Mouse (Mus musculus) neural tube, embryonic 14.5 days (tissue): ENCODE data around the gene Zdhhc22. TPM values are rescaled to one million over a fixed set of nuclear protein-coding genes. Genes with fewer than 3 reads are reported as not detected.

Experiments used
- microRNA-seq: library from miRNA; unstranded; fragments of <30 nt; microRNA quantifications from one replicate; pipeline ENCODE4, GENCODE M21; 2016
- polyA plus RNA-seq: library from polyadenylated mRNA; unstranded; fragments of >200 nt; fragmentation: Nextera tagmentation; extraction: Ambion mirVana; gene quantifications from 2 replicates; pipeline ENCODE4 v1.2.1, GENCODE M21; 2014

The Zdhhc22 gene
- polyA plus RNA-seq, 1 experiment from 2014 or later: 10.3 TPM

Small RNAs within 50 kb of the gene (microRNA-seq; reads per million reads assigned to microRNA genes)
- gene Gm25847: not detected

Other genes starting within 250 kb of the Zdhhc22 start
- gene Irf2bpl, start 105.6 kb downstream of the Zdhhc22 start, polyA plus RNA-seq: 47.6 and 58.3 TPM in 2 replicates
- 51.7 and 54.2 TPM in 2 replicates for gene Cipc, start 43.4 kb downstream of the Zdhhc22 start, polyA plus RNA-seq
- 10.7 and 15.8 TPM in 2 replicates for gene Tmem63c, start 30.9 kb upstream of the Zdhhc22 start, polyA plus RNA-seq
- gene Ngb, start 112.1 kb upstream of the Zdhhc22 start, polyA plus RNA-seq: 2.3 and 3.6 TPM in 2 replicates
- gene Gstz1, start 156.7 kb upstream of the Zdhhc22 start, polyA plus RNA-seq: 33.0 and 39.2 TPM in 2 replicates
- gene Pomt2, start 157.5 kb upstream of the Zdhhc22 start, polyA plus RNA-seq: 14.4 and 16.9 TPM in 2 replicates
- gene Samd15, start 209.3 kb upstream of the Zdhhc22 start, polyA plus RNA-seq: 2.6 and 3.2 TPM in 2 replicates
- gene Tmed8, start 210.0 kb upstream of the Zdhhc22 start, polyA plus RNA-seq: 6.5 and 8.8 TPM in 2 replicates
- 1.2 and 2.3 TPM in 2 replicates for gene Noxred1, start 248.3 kb upstream of the Zdhhc22 start, polyA plus RNA-seq